Mouse (Mus musculus): ENCODE results near the gene Slc7a5.

DNA sequence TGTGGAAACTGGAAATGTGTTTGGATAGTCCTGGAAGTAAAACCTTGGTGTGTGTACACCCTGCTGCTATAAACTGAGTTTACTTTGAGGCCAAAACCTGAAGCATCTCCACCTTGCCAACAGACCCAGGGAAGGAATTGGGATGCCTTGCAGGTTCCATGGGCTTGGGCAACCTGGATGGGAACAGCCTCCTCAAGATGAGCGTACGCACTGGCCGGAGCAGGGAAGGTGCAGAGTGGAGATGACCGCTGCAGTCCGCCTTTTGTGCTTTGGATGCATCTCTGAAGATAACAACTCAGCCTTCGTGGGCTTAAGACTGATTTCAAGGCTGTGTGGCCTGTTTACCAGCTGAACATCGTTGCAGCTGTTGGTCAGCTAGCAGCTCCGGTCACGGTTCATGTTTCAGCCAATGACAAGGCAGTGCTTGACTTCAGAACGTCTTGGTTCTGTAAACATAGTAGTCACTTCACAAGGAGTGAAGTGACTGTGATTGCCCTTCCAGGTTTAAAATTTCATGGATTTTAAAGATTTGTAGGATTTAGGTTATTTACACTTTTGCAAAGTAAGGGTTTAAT lies 47.6 kb upstream of the Slc7a5 start:
- TF ChIP-seq CTCF (IDR thresholded peaks at IDR 0.05; ENCODE audit: control insufficient read depth, insufficient read depth, insufficient read length) (no peak), MYOD1 (IDR thresholded peaks at IDR 0.05; ENCODE audit: control insufficient read depth, insufficient read length, low read depth) (peak; percentile 5), MYOG (IDR thresholded peaks at IDR 0.05; ENCODE audit: control insufficient read depth, extremely low read depth, insufficient read length) (no peak), CEBPB (IDR thresholded peaks at IDR 0.05; ENCODE audit: low read depth) (no peak)

Data from C2C12 (cell line).